Mouse (Mus musculus) forebrain, embryonic 10.5 days (tissue): ENCODE measurements around the gene Tm9sf4. TPM values are rescaled to one million over a fixed set of nuclear protein-coding genes. Genes with fewer than 3 reads are reported as not detected.

Experiments used
- DNase-seq: peaks from one replicate; pipeline ENCODE4 v3.0.0-alpha.2; 2017; ENCODE audit warnings: low spot score; ENCODE audit errors: extremely low spot score
- H3K27ac ChIP-seq: fragments of 300-500 bp; sonication (generic); 2 replicates; pipeline ENCODE4 v1.5.1; 2016; ENCODE audit warnings: mild to moderate bottlenecking
- H3K27me3 ChIP-seq: fragments of 300-500 bp; sonication (generic); 2 replicates; pipeline ENCODE4 v1.6.1; 2016; ENCODE audit warnings: mild to moderate bottlenecking; ENCODE audit not compliant: poor library complexity, severe bottlenecking
- H3K36me3 ChIP-seq: fragments of 300-500 bp; sonication (generic); replicated peaks from 2 replicates; pipeline ENCODE4 v1.6.1; 2016; ENCODE audit warnings: mild to moderate bottlenecking, moderate library complexity
- H3K4me1 ChIP-seq: fragments of 300-500 bp; sonication (generic); 2 replicates; pipeline ENCODE4 v1.6.1; 2016
- H3K4me3 ChIP-seq: fragments of 300-500 bp; sonication (generic); 2 replicates; pipeline ENCODE4 v1.5.1; 2016; ENCODE audit warnings: mild to moderate bottlenecking, moderate library complexity
- H3K9me3 ChIP-seq: fragments of 300-500 bp; sonication (generic); 2 replicates; pipeline ENCODE4 v1.6.1; 2016; ENCODE audit warnings: mild to moderate bottlenecking, moderate library complexity
- WGBS: fragments of 180-500 bp; shearing (Covaris S2); methylation state at CpG from one replicate; pipeline ENCODE4 v1.1.7; 2016; 5-methylcytosine and 5-hydroxymethylcytosine counted together
- polyA plus RNA-seq: library from polyadenylated mRNA; unstranded; fragments of >200 nt; fragmentation: Nextera tagmentation; extraction: Ambion mirVana; gene quantifications from 2 replicates; pipeline ENCODE4 v1.2.1, GENCODE M21; 2016

The Tm9sf4 gene
- polyA plus RNA-seq, 1 experiment from 2014 or later = 66.0 TPM

GRCm38 (mm10) chr2:153199114-153199513, 38.0 kb downstream of the Tm9sf4 start:
- WGBS = 91% methylated on average over 2 of the region's 2 CpGs
- Histone ChIP-seq H3K4me1 (peaks cover 6% of the 10 kb centered on the region), H3K27me3 (no peaks in the 10 kb centered on the region), H3K9me3 (no peaks in the 10 kb centered on the region), H3K36me3 (peaks cover 88% of the 10 kb centered on the region), H3K4me3 (no peak overlapping the region), H3K27ac (no peak overlapping the region)
- no peak for DNase-seq

GRCm38 (mm10) chr2:153202766-153203165, 41.7 kb downstream of the Tm9sf4 start:
- H3K4me1 ChIP-seq = peaks cover 6% of the 10 kb centered on the region
- WGBS = 71% methylated on average over 1 of the region's 1 CpGs
- H3K9me3 ChIP-seq = no peaks in the 10 kb centered on the region
- no peak overlapping the region for H3K27ac ChIP-seq
- H3K36me3 ChIP-seq = peaks cover 93% of the 10 kb centered on the region
- no peak for DNase-seq
- H3K4me3 ChIP-seq = no peak overlapping the region
- H3K27me3 ChIP-seq = no peaks in the 10 kb centered on the region

GRCm38 (mm10) chr2:153208149-153208548, 47.0 kb downstream of the Tm9sf4 start:
- WGBS = 98% methylated on average over 2 of the region's 2 CpGs
- H3K36me3 ChIP-seq = peaks cover 73% of the 10 kb centered on the region
- H3K4me1 ChIP-seq = no peaks in the 10 kb centered on the region

GRCm38 (mm10) chr2:153209286-153209685, 48.2 kb downstream of the Tm9sf4 start:
- Histone ChIP-seq H3K36me3 (peaks cover 63% of the 10 kb centered on the region), H3K27me3 (no peaks in the 10 kb centered on the region), H3K9me3 (no peaks in the 10 kb centered on the region), H3K4me3 (no peak overlapping the region), H3K4me1 (no peaks in the 10 kb centered on the region), H3K27ac (no peak overlapping the region)
- no peak for DNase-seq
- WGBS = 90% methylated on average over 5 of the region's 5 CpGs

More at GRCm38 (mm10) chr2:153208149-153208548, 47.0 kb downstream of the Tm9sf4 start:
- H3K9me3 ChIP-seq = no peaks in the 10 kb centered on the region
- no peak overlapping the region for H3K4me3 ChIP-seq
- H3K27ac ChIP-seq = no peak overlapping the region
- H3K27me3 ChIP-seq = no peaks in the 10 kb centered on the region
- DNase-seq = no peak

GRCm38 (mm10) chr2:153211451-153211850, 50.3 kb downstream of the Tm9sf4 start:
- no peaks in the 10 kb centered on the region for H3K4me1 ChIP-seq
- DNase-seq = no peak
- no peaks in the 10 kb centered on the region for H3K27me3 ChIP-seq
- WGBS = 95% methylated on average over 5 of the region's 5 CpGs
- H3K4me3 ChIP-seq = no peak overlapping the region
- H3K9me3 ChIP-seq = no peaks in the 10 kb centered on the region
- peaks cover 41% of the 10 kb centered on the region for H3K36me3 ChIP-seq
- H3K27ac ChIP-seq = no peak overlapping the region

GRCm38 (mm10) chr2:153213351-153213750, 52.2 kb downstream of the Tm9sf4 start:
- H3K9me3 ChIP-seq = no peaks in the 10 kb centered on the region
- no peak for DNase-seq
- 94% methylated on average over 4 of the region's 4 CpGs for WGBS
- H3K4me1 ChIP-seq = no peaks in the 10 kb centered on the region
- no peak overlapping the region for H3K27ac ChIP-seq
- H3K27me3 ChIP-seq = no peaks in the 10 kb centered on the region
- H3K4me3 ChIP-seq = no peak overlapping the region
- peaks cover 22% of the 10 kb centered on the region for H3K36me3 ChIP-seq

- no peak overlapping the region for H3K4me3 ChIP-seq
- H3K36me3 ChIP-seq = peaks cover 8% of the 10 kb centered on the region
- H3K4me1 ChIP-seq = no peaks in the 10 kb centered on the region
- no peak overlapping the region for H3K27ac ChIP-seq
- WGBS = 78% methylated on average over 6 of the region's 6 CpGs
- DNase-seq = no peak
- no peaks in the 10 kb centered on the region for H3K27me3 ChIP-seq
- no peaks in the 10 kb centered on the region for H3K9me3 ChIP-seq
Observed at GRCm38 (mm10) chr2:153214771-153215259, 53.7 kb downstream of the Tm9sf4 start.

- Histone ChIP-seq H3K4me3 (no peak overlapping the region), H3K36me3 (peaks cover 3% of the 10 kb centered on the region; the same call in 1 of the 2 replicates), H3K27me3 (no peaks in the 10 kb centered on the region), H3K4me1 (no peaks in the 10 kb centered on the region), H3K9me3 (no peaks in the 10 kb centered on the region), H3K27ac (no peak overlapping the region)
- DNase-seq = no peak
- WGBS = 83% methylated on average over 4 of the region's 4 CpGs
Observed at GRCm38 (mm10) chr2:153215421-153215820, 54.3 kb downstream of the Tm9sf4 start.

GRCm38 (mm10) chr2:153217826-153218340, 56.8 kb downstream of the Tm9sf4 start:
- Histone ChIP-seq H3K4me1 (no peaks in the 10 kb centered on the region), H3K9me3 (no peaks in the 10 kb centered on the region), H3K27ac (no peak overlapping the region), H3K27me3 (no peaks in the 10 kb centered on the region), H3K36me3 (no peaks in the 10 kb centered on the region), H3K4me3 (no peak overlapping the region)
- DNase-seq = no peak
- WGBS = 92% methylated on average over 10 of the region's 10 CpGs

- DNase-seq = no peak
- 84% methylated on average over 3 of the region's 3 CpGs for WGBS
Observed at GRCm38 (mm10) chr2:153218516-153218915, 57.4 kb downstream of the Tm9sf4 start.

GRCm38 (mm10) chr2:153221620-153222019, 60.5 kb downstream of the Tm9sf4 start:
- 88% methylated on average over 4 of the region's 4 CpGs for WGBS

More at GRCm38 (mm10) chr2:153218516-153218915, 57.4 kb downstream of the Tm9sf4 start:
- Histone ChIP-seq H3K27me3 (no peaks in the 10 kb centered on the region), H3K9me3 (no peaks in the 10 kb centered on the region), H3K36me3 (no peaks in the 10 kb centered on the region), H3K4me1 (no peaks in the 10 kb centered on the region), H3K27ac (no peak overlapping the region), H3K4me3 (no peak overlapping the region)

GRCm38 (mm10) chr2:153222130-153222529, 61.0 kb downstream of the Tm9sf4 start:
- Histone ChIP-seq H3K27me3 (no peaks in the 10 kb centered on the region), H3K4me1 (peaks cover 16% of the 10 kb centered on the region), H3K4me3 (no peak overlapping the region), H3K27ac (no peak overlapping the region), H3K36me3 (peaks cover 5% of the 10 kb centered on the region), H3K9me3 (no peaks in the 10 kb centered on the region)
- no peak for DNase-seq

More at GRCm38 (mm10) chr2:153221620-153222019, 60.5 kb downstream of the Tm9sf4 start:
- Histone ChIP-seq H3K4me1 (peaks cover 16% of the 10 kb centered on the region), H3K27ac (no peak overlapping the region), H3K27me3 (no peaks in the 10 kb centered on the region), H3K36me3 (peaks cover under 1% of the 10 kb centered on the region), H3K9me3 (no peaks in the 10 kb centered on the region), H3K4me3 (no peak overlapping the region)
- no peak for DNase-seq

- H3K4me1 ChIP-seq = peaks cover 16% of the 10 kb centered on the region
- no peaks in the 10 kb centered on the region for H3K9me3 ChIP-seq
- peaks cover 10% of the 10 kb centered on the region for H3K36me3 ChIP-seq
- DNase-seq = no peak
- WGBS = 93% methylated on average over 2 of the region's 2 CpGs
- no peak overlapping the region for H3K27ac ChIP-seq
- no peak overlapping the region for H3K4me3 ChIP-seq
- no peaks in the 10 kb centered on the region for H3K27me3 ChIP-seq
Observed at GRCm38 (mm10) chr2:153222566-153222965, 61.5 kb downstream of the Tm9sf4 start.
